Mouse (Mus musculus) C2C12 (cell line): ENCODE results near the gene Tent5a. TPM values are rescaled to one million over a fixed set of nuclear protein-coding genes. Genes with fewer than 3 reads are reported as not detected.
A peak's percentile ranks its signal among the peaks of the same experiment; 100 is the strongest.

Experiments used
- H3K27me3 ChIP-seq: one replicate; pipeline ENCODE4 v1.6.1; 2011; ENCODE audit not compliant: control insufficient read depth, insufficient read depth, insufficient read length
- H3K36me3 ChIP-seq: one replicate; pipeline ENCODE4 v1.6.1; 2011; ENCODE audit not compliant: control insufficient read depth, insufficient read depth
- H3K4me3 ChIP-seq: one replicate; pipeline ENCODE4 v1.5.1; 2011; ENCODE audit warnings: mild to moderate bottlenecking, control low read depth; ENCODE audit not compliant: poor library complexity, insufficient read depth, severe bottlenecking
- H3K79me2 ChIP-seq: one replicate; pipeline ENCODE4 v1.6.1; 2011; ENCODE audit not compliant: control insufficient read depth, insufficient read depth
- H3K79me3 ChIP-seq: one replicate; pipeline ENCODE4 v1.6.1; 2011; ENCODE audit warnings: low read depth, control low read depth
- H3ac ChIP-seq: one replicate; pipeline ENCODE3; 2011; ENCODE audit warnings: low read depth; ENCODE audit not compliant: control insufficient read depth, insufficient read length
- CEBPB ChIP-seq: IDR thresholded peaks from one replicate; pipeline ENCODE4 v1.6.1; 2011; ENCODE audit warnings: low read depth, mild to moderate bottlenecking, control low read depth, moderate library complexity
- CTCF ChIP-seq: IDR thresholded peaks from one replicate; pipeline ENCODE4 v1.5.1; 2011; ENCODE audit not compliant: control insufficient read depth, insufficient read depth, insufficient read length
- FOSL1 ChIP-seq: IDR thresholded peaks from one replicate; pipeline ENCODE4 v1.8.0; 2011; ENCODE audit warnings: mild to moderate bottlenecking, low read length; ENCODE audit not compliant: poor library complexity, insufficient read depth, severe bottlenecking
- MAX ChIP-seq: IDR thresholded peaks from one replicate; pipeline ENCODE4 v1.6.1; 2011; ENCODE audit warnings: mild to moderate bottlenecking, control low read depth
- MYOD1 ChIP-seq: IDR thresholded peaks from one replicate; pipeline ENCODE4 v1.6.1; 2011; ENCODE audit warnings: low read depth; ENCODE audit not compliant: control insufficient read depth, insufficient read length
- MYOG ChIP-seq: IDR thresholded peaks from one replicate; pipeline ENCODE4 v1.6.1; 2011; ENCODE audit not compliant: control insufficient read depth, insufficient read length; ENCODE audit errors: extremely low read depth
- USF1 ChIP-seq: IDR thresholded peaks from one replicate; pipeline ENCODE4 v1.6.1; 2011; ENCODE audit warnings: low read depth, mild to moderate bottlenecking, control low read depth, moderate library complexity
- polyA plus RNA-seq: library from polyadenylated mRNA; unstranded; fragments of >200 nt; fragmentation: generic; extraction: Trizol; gene quantifications from one replicate; pipeline ENCODE4 v1.2.1, GENCODE M21; 2012; ENCODE audit warnings: missing spikeins

The Tent5a gene
- polyA plus RNA-seq, 1 experiment: 0.32 TPM

GRCm38 (mm10) chr9:85336046-85336445 lies 8.9 kb upstream of the Tent5a start:
- Histone ChIP-seq H3K79me2 (no peaks in the 10 kb centered on the region), H3K4me3 (no peak overlapping the region), H3K27me3 (no peaks in the 10 kb centered on the region), H3K36me3 (no peaks in the 10 kb centered on the region), H3K79me3 (no peaks in the 10 kb centered on the region), H3ac (no peak overlapping the region)
- TF ChIP-seq FOSL1 (no peak), MAX (no peak), CTCF (no peak), MYOD1 (no peak), MYOG (no peak), CEBPB (no peak), USF1 (no peak)

GRCm38 (mm10) chr9:85331521-85331920 lies 4.4 kb upstream of the Tent5a start:
- Histone ChIP-seq H3K36me3 (no peaks in the 10 kb centered on the region), H3K4me3 (no peak overlapping the region), H3K27me3 (no peaks in the 10 kb centered on the region), H3K79me3 (no peaks in the 10 kb centered on the region), H3ac (no peak overlapping the region), H3K79me2 (no peaks in the 10 kb centered on the region)
- no peak for TF ChIP-seq USF1
- TF ChIP-seq CTCF: no peak
- no peak for TF ChIP-seq CEBPB
- TF ChIP-seq MYOG: no peak
- TF ChIP-seq MYOD1: no peak
- TF ChIP-seq MAX: no peak
- TF ChIP-seq FOSL1: no peak

DNA sequence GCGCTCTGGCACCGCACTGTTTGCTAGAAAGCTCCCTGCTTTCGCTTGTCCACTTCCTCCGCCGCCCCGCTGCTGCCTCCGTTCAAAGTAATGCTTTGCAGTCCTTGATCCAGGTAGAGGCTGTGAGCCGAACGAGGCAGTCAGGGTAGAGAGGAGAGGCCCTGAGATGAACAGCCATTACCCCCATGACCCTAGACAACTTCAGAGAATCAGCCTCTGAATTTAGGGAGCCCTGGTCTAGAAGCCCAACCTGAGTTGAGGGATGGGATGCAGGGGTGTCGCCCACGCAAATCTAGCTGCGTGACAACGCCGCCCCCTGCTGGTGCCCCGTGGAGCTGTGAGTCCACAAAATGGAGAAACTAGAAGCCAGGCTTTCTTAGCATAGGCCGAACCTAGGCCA lies 1.1 kb upstream of the Tent5a start:
- H3K79me2 ChIP-seq: no peaks in the 10 kb centered on the region
- no peaks in the 10 kb centered on the region for H3K79me3 ChIP-seq
- no peaks in the 10 kb centered on the region for H3K27me3 ChIP-seq
- H3K4me3 ChIP-seq: peak overlapping the region; percentile 30
- no peak overlapping the region for H3ac ChIP-seq
- TF ChIP-seq USF1 (no peak), CTCF (peak; percentile 85)
- H3K36me3 ChIP-seq: no peaks in the 10 kb centered on the region

- Histone ChIP-seq H3K27me3 (no peaks in the 10 kb centered on the region), H3ac (peak overlapping the region; percentile 41)
These were observed 581 bp downstream of the Tent5a start for GRCm38 (mm10) chr9:85326292-85327241.

GRCm38 (mm10) chr9:85325201-85325868 lies 1.8 kb downstream of the Tent5a start:
- no peak overlapping the region for H3ac ChIP-seq

More at GRCm38 (mm10) chr9:85326292-85327241, 581 bp downstream of the Tent5a start:
- TF ChIP-seq CEBPB: peak; percentile 23
- TF ChIP-seq MYOG: no peak
- Histone ChIP-seq H3K4me3 (peak overlapping the region; percentile 30), H3K79me3 (no peaks in the 10 kb centered on the region), H3K36me3 (no peaks in the 10 kb centered on the region), H3K79me2 (no peaks in the 10 kb centered on the region)

More at GRCm38 (mm10) chr9:85325201-85325868, 1.8 kb downstream of the Tent5a start:
- TF ChIP-seq CTCF: no peak
- TF ChIP-seq MAX: no peak
- no peak for TF ChIP-seq CEBPB
- no peak for TF ChIP-seq USF1
- no peak for TF ChIP-seq MYOG
- no peaks in the 10 kb centered on the region for H3K79me2 ChIP-seq
- H3K27me3 ChIP-seq: no peaks in the 10 kb centered on the region
- H3K4me3 ChIP-seq: no peak overlapping the region
- H3K36me3 ChIP-seq: no peaks in the 10 kb centered on the region
- H3K79me3 ChIP-seq: no peaks in the 10 kb centered on the region
